Mouse (Mus musculus): ENCODE measurements around the gene Tbkbp1. TPM values are rescaled to one million over a fixed set of nuclear protein-coding genes. Genes with fewer than 3 reads are reported as not detected.

Tbkbp1 gene
- polyA plus RNA-seq, 1 experiment = 11.4 TPM

- WGBS = 83% methylated on average over 10 of the region's 10 CpGs
- peaks cover 6% of the 10 kb centered on the region; the same call in 1 of the 2 replicates for H3K27me3 ChIP-seq (ENCODE audit: control insufficient read depth, insufficient read depth, low read length)
- no peak overlapping the region for H3K4me3 ChIP-seq (ENCODE audit: low read depth, low read length)
- peaks cover 2% of the 10 kb centered on the region for H3K4me1 ChIP-seq (ENCODE audit: control insufficient read depth, insufficient read depth, insufficient read length, low read length)
- no peak overlapping the region for H3K27ac ChIP-seq (ENCODE audit: insufficient read depth, low read depth, low read length)
- H3K36me3 ChIP-seq (ENCODE audit: control insufficient read depth, insufficient read depth, low read length) = no peaks in the 10 kb centered on the region
- no peak for TF ChIP-seq POLR2A (IDR thresholded peaks at IDR 0.05; ENCODE audit: low read depth, low read length)
- no peak for TF ChIP-seq CTCF (IDR thresholded peaks at IDR 0.05; ENCODE audit: extremely low read depth, insufficient read length, insufficient replicate concordance, low read depth, low read length)
These were observed 47.9 kb downstream of the Tbkbp1 start for GRCm38 (mm10) chr11:97103163-97104090.

DNA sequence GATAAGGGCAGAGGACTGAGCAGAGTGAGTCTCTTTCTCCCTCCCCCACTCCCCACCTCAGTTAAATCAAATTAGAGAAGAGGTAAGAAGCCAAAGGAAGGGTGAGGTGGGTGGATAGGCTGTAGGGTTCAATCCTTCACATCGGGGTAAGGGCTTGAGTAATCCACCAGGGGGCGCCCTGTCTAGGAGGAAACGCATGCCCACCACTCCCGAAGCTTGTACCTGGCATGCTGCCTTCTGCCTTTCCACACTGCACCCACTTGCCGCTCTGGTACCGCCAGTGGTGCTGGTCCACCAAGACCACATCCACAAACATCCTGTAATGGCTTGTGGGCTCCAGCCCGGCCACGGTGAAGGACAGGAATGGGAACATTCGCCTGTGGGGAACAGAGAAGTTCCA is 49.6 kb downstream of the Tbkbp1 start:
- Histone ChIP-seq H3K4me1 (ENCODE audit: control insufficient read depth, insufficient read depth, insufficient read length, low read length) (peaks cover 2% of the 10 kb centered on the region), H3K4me3 (ENCODE audit: low read depth, low read length) (no peak overlapping the region), H3K27ac (ENCODE audit: insufficient read depth, low read depth, low read length) (no peak overlapping the region), H3K36me3 (ENCODE audit: control insufficient read depth, insufficient read depth, low read length) (no peaks in the 10 kb centered on the region), H3K27me3 (ENCODE audit: control insufficient read depth, insufficient read depth, low read length) (peaks cover 21% of the 10 kb centered on the region)
- WGBS = 15% methylated on average over 9 of the region's 9 CpGs
- TF ChIP-seq POLR2A (IDR thresholded peaks at IDR 0.05; ENCODE audit: low read depth, low read length) (no peak), CTCF (IDR thresholded peaks at IDR 0.05; ENCODE audit: extremely low read depth, insufficient read length, insufficient replicate concordance, low read depth, low read length) (peak; percentile 82; the same call in 1 of the 2 replicates)

- WGBS = 15% methylated on average over 18 of the region's 18 CpGs
- H3K36me3 ChIP-seq (ENCODE audit: control insufficient read depth, insufficient read depth, low read length) = no peaks in the 10 kb centered on the region
- no peak overlapping the region for H3K4me3 ChIP-seq (ENCODE audit: low read depth, low read length)
- peaks cover 26% of the 10 kb centered on the region for H3K27me3 ChIP-seq (ENCODE audit: control insufficient read depth, insufficient read depth, low read length)
- TF ChIP-seq CTCF (IDR thresholded peaks at IDR 0.05; ENCODE audit: extremely low read depth, insufficient read length, insufficient replicate concordance, low read depth, low read length) = no peak
- TF ChIP-seq POLR2A (IDR thresholded peaks at IDR 0.05; ENCODE audit: low read depth, low read length) = no peak
- peaks cover 2% of the 10 kb centered on the region for H3K4me1 ChIP-seq (ENCODE audit: control insufficient read depth, insufficient read depth, insufficient read length, low read length)
- H3K27ac ChIP-seq (ENCODE audit: insufficient read depth, low read depth, low read length) = no peak overlapping the region
These were observed 52.5 kb downstream of the Tbkbp1 start for GRCm38 (mm10) chr11:97098791-97099190.

GRCm38 (mm10) chr11:97094600-97094999 is 56.7 kb downstream of the Tbkbp1 start:
- Histone ChIP-seq H3K36me3 (ENCODE audit: control insufficient read depth, insufficient read depth, low read length) (no peaks in the 10 kb centered on the region), H3K27me3 (ENCODE audit: control insufficient read depth, insufficient read depth, low read length) (peaks cover 26% of the 10 kb centered on the region), H3K27ac (ENCODE audit: insufficient read depth, low read depth, low read length) (no peak overlapping the region), H3K4me1 (ENCODE audit: control insufficient read depth, insufficient read depth, insufficient read length, low read length) (no peaks in the 10 kb centered on the region), H3K4me3 (ENCODE audit: low read depth, low read length) (no peak overlapping the region)
- TF ChIP-seq POLR2A (IDR thresholded peaks at IDR 0.05; ENCODE audit: low read depth, low read length) = no peak
- no peak for TF ChIP-seq CTCF (IDR thresholded peaks at IDR 0.05; ENCODE audit: extremely low read depth, insufficient read length, insufficient replicate concordance, low read depth, low read length)
- 54% methylated on average over 2 of the region's 2 CpGs for WGBS

DNA sequence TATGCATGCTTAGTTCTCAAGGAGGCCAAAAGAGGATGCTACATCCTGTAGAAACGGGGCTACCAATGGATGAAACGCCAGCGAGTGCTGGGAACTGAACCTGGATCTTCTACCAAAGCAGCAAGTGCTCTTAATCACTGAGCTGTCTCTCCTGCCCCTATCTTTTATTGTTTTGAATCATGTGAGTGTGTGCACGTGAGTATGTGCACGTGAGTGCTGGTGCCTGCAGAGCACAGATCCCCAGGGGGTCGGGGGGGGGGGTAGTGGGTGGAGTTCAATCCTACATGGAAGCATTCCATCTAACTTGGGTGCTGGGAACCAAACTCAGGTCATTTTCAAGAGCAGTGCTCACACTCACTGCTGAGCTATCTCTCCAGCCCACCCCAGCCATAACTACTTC is 64.9 kb downstream of the Tbkbp1 start:
- WGBS = 60% methylated on average over 6 of the region's 6 CpGs
- Histone ChIP-seq H3K27ac (ENCODE audit: insufficient read depth, low read depth, low read length) (no peak overlapping the region), H3K36me3 (ENCODE audit: control insufficient read depth, insufficient read depth, low read length) (no peaks in the 10 kb centered on the region), H3K4me1 (ENCODE audit: control insufficient read depth, insufficient read depth, insufficient read length, low read length) (no peaks in the 10 kb centered on the region), H3K27me3 (ENCODE audit: control insufficient read depth, insufficient read depth, low read length) (no peaks in the 10 kb centered on the region), H3K4me3 (ENCODE audit: low read depth, low read length) (no peak overlapping the region)
- TF ChIP-seq POLR2A (IDR thresholded peaks at IDR 0.05; ENCODE audit: low read depth, low read length) (no peak), CTCF (IDR thresholded peaks at IDR 0.05; ENCODE audit: extremely low read depth, insufficient read length, insufficient replicate concordance, low read depth, low read length) (no peak)

Other genes with a start within 250 kb of the Tbkbp1 start
- 23.2 and 33.1 TPM in 2 replicates for gene Cdk5rap3, start 235.0 kb downstream of the Tbkbp1 start, polyA plus RNA-seq (2012; rRNA removed)
- 56.6 and 137 TPM in 2 replicates for gene Prr15l, start 223.4 kb downstream of the Tbkbp1 start, polyA plus RNA-seq (2012; rRNA removed)
- gene Pnpo, start 207.5 kb downstream of the Tbkbp1 start, polyA plus RNA-seq (2012; rRNA removed) = 28.4 and 44.6 TPM in 2 replicates
- gene Sp2, start 168.5 kb downstream of the Tbkbp1 start, polyA plus RNA-seq (2012; rRNA removed) = 11.0 and 20.1 TPM in 2 replicates
- gene Sp6, start 138.1 kb downstream of the Tbkbp1 start, polyA plus RNA-seq (2012; rRNA removed) = 0.13 and 0.22 TPM in 2 replicates
- 23.7 and 50.0 TPM in 2 replicates for gene Scrn2, start 121.6 kb downstream of the Tbkbp1 start, polyA plus RNA-seq (2012; rRNA removed)
- gene Lrrc46, start 110.1 kb downstream of the Tbkbp1 start, polyA plus RNA-seq (2012; rRNA removed) = 0.09 TPM in 2 replicates
- gene Mrpl10, start 109.9 kb downstream of the Tbkbp1 start, polyA plus RNA-seq (2012; rRNA removed) = 32.2 and 59.3 TPM in 2 replicates
- 12.1 and 21.3 TPM in 2 replicates for gene Osbpl7, start 100.9 kb downstream of the Tbkbp1 start, polyA plus RNA-seq (2012; rRNA removed)
- gene Tbx21, start 36.2 kb downstream of the Tbkbp1 start, polyA plus RNA-seq (2012; rRNA removed) = 1.0 and 2.3 TPM in 2 replicates
- gene Kpnb1, start 36.4 kb upstream of the Tbkbp1 start, polyA plus RNA-seq (2012; rRNA removed) = 7.5 and 13.5 TPM in 2 replicates
- gene Npepps, start 129.1 kb upstream of the Tbkbp1 start, polyA plus RNA-seq (2012; rRNA removed) = 16.2 and 27.3 TPM in 2 replicates
- gene Mrpl45, start 164.2 kb upstream of the Tbkbp1 start, polyA plus RNA-seq (2012; rRNA removed) = 4.9 and 8.6 TPM in 2 replicates
- gene Gpr179, start 200.6 kb upstream of the Tbkbp1 start, polyA plus RNA-seq (2012; rRNA removed) = 0.03 TPM in 2 replicates
- 2.5 and 4.6 TPM in 2 replicates for gene Socs7, start 211.1 kb upstream of the Tbkbp1 start, polyA plus RNA-seq (2012; rRNA removed)

All from small intestine, adult 2 months (tissue).